Mouse (Mus musculus): Measurements from ENCODE around the gene Grb7. TPM values are rescaled to one million over a fixed set of nuclear protein-coding genes. Genes with fewer than 3 reads are reported as not detected.

Gene Grb7
- 71.0 and 73.7 TPM in 2 replicates for polyA plus RNA-seq (2015; fragmentation: Nextera tagmentation; extraction: Ambion mirVana)

GRCm38 (mm10) chr11:98446213-98446561 lies at the start of gene Grb7:
Grb7 (plus strand) TSS chr11:98446394.
- no peaks in the 10 kb centered on the region for H3K36me3 ChIP-seq
- no peaks in the 10 kb centered on the region; the same call in 1 of the 2 replicates for H3K9me3 ChIP-seq
- peaks cover 2% of the 10 kb centered on the region; the same call in 1 of the 2 replicates for H3K27me3 ChIP-seq (replicated peaks)
- peak within 1 kb of the TSS; percentile 46 for H3K4me3 ChIP-seq (replicated peaks)
- no peak; the same call in 1 of the 2 replicates for ATAC-seq
- H3K4me2 ChIP-seq (replicated peaks) = peak within 1 kb of the TSS; percentile 51
- peak within 1 kb of the TSS; percentile 94 for H3K27ac ChIP-seq
- H3K9ac ChIP-seq = peak within 1 kb of the TSS; percentile 62
- H3K4me1 ChIP-seq (replicated peaks) = peaks cover 21% of the 10 kb centered on the region; the same call in 1 of the 2 replicates
- WGBS = 12% methylated on average over 5 of the region's 5 CpGs

GRCm38 (mm10) chr11:98397946-98398345 lies 48.2 kb upstream of the Grb7 start:
- Histone ChIP-seq H3K9me3 (no peaks in the 10 kb centered on the region), H3K4me2 (replicated peaks) (no peak overlapping the region), H3K4me1 (replicated peaks) (peaks cover 24% of the 10 kb centered on the region), H3K36me3 (0 out of 2 replicates have a peak, but pooled peaks cover 4% of the 10 kb centered on the region), H3K4me3 (replicated peaks) (no peak overlapping the region), H3K9ac (no peak overlapping the region), H3K27me3 (replicated peaks) (no peaks in the 10 kb centered on the region), H3K27ac (no peak overlapping the region)
- WGBS = 90% methylated on average over 7 of the region's 7 CpGs
- ATAC-seq = no peak

DNA sequence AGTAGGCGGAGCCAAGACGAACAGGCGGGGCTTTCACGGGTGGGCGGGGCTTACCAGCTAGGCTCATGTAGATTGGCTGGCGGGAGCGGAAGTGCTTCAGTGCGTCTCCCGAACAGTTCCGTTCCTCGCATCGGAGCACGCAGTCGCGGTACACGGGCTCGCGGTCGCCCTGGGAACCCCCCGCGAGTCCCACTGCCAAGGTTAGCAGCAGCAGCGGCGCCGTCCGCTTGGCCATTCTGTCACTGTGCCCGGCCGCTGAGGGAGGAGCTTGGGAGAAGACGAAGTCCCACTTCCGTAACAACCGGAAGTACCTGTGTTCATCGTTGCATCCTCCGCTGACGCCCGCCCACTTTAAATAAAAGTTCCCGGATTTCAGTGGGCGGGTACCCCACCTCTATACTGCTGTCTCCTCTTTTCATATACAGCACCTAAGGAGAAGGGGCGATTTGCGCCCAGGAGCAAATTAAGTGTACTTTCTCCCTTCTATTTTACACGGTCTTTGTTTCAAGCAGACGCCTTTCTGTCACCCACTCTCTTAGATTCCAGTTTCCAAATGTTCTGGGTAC lies 46.0 kb upstream of the Grb7 start, which contains the start of gene Pgap3:
TSS of gene Pgap3 (minus strand) at position 330 of the 566 bp plus-strand sequence.
- no peaks in the 10 kb centered on the region for H3K27me3 ChIP-seq (replicated peaks)
- H3K9me3 ChIP-seq = no peaks in the 10 kb centered on the region
- ATAC-seq = peak; percentile 86
- peaks cover 5% of the 10 kb centered on the region for H3K4me1 ChIP-seq (replicated peaks)
- under 1% methylated on average over 40 of the region's 40 CpGs for WGBS
- peak within 1 kb of the TSS; percentile 64 for H3K4me2 ChIP-seq (replicated peaks)
- peak within 1 kb of the TSS; percentile 99 for H3K27ac ChIP-seq
- H3K4me3 ChIP-seq (replicated peaks) = peak within 1 kb of the TSS; percentile 71
- H3K9ac ChIP-seq = peak within 1 kb of the TSS; percentile 82
- 0 out of 2 replicates have a peak, but pooled peaks cover 4% of the 10 kb centered on the region for H3K36me3 ChIP-seq

- peak; percentile 76 for ATAC-seq
- 0 out of 2 replicates have a peak, but pooled peaks cover 4% of the 10 kb centered on the region for H3K36me3 ChIP-seq
- peak overlapping the region; percentile 71 for H3K4me3 ChIP-seq (replicated peaks)
- H3K27me3 ChIP-seq (replicated peaks) = no peaks in the 10 kb centered on the region
- WGBS = 45% methylated on average over 3 of the region's 3 CpGs
- peak overlapping the region; percentile 82 for H3K9ac ChIP-seq
- H3K9me3 ChIP-seq = no peaks in the 10 kb centered on the region
- peak overlapping the region; percentile 99 for H3K27ac ChIP-seq
- H3K4me2 ChIP-seq (replicated peaks) = peak overlapping the region; percentile 64
- H3K4me1 ChIP-seq (replicated peaks) = peaks cover 5% of the 10 kb centered on the region
These were observed 45.4 kb upstream of the Grb7 start for GRCm38 (mm10) chr11:98400816-98401215.

DNA sequence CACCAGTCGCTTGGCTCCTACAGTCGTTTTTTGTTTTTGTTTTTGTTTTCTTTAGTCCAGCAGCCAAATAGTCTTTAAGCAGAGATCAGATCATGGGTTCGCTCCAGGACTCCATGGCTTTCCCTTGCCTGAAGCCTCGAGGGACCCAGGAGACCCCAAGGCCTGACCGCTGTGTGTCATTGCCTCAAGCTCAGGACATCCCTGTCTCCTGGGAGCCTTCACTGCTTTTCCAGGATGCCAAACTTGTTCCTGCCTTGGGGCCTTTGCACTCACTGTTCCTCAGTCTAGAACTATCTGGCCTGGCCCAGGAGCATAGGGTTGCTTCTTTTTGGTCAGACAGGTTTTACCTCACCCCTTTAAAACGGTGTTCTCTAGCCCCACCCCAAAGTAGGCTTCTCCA lies 39.6 kb upstream of the Grb7 start:
- no peak for ATAC-seq
- Histone ChIP-seq H3K4me3 (replicated peaks) (no peak overlapping the region), H3K27me3 (replicated peaks) (no peaks in the 10 kb centered on the region), H3K36me3 (no peaks in the 10 kb centered on the region), H3K9ac (no peak overlapping the region), H3K4me2 (replicated peaks) (no peak overlapping the region), H3K27ac (no peak overlapping the region), H3K9me3 (no peaks in the 10 kb centered on the region), H3K4me1 (replicated peaks) (peaks cover 13% of the 10 kb centered on the region)
- WGBS = 80% methylated on average over 6 of the region's 6 CpGs

DNA sequence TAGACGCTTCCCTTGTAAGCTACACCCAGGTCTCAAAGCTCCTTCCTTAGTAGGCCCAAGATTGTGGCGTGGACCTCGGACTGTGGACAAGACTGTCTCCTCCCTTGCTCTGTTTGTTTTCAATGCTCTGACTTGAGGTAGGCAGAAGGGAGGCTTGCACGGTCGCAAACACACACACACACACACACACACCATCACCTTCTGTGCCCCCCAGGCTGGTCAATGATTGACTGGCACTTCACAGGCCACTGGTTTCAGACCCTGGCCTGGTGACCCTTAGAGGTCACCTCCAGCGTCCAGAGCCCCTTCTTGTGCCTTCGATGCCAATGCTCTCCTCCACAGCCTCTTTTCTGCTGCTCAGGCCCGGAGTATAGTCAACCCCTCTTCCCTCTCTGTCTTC lies 37.3 kb upstream of the Grb7 start:
- Histone ChIP-seq H3K9me3 (no peaks in the 10 kb centered on the region), H3K4me1 (replicated peaks) (peaks cover 23% of the 10 kb centered on the region), H3K36me3 (no peaks in the 10 kb centered on the region), H3K27ac (peak overlapping the region; percentile 74), H3K27me3 (replicated peaks) (no peaks in the 10 kb centered on the region), H3K9ac (peak overlapping the region; percentile 3; the same call in 1 of the 2 replicates), H3K4me2 (replicated peaks) (peak overlapping the region; percentile 45), H3K4me3 (replicated peaks) (no peak overlapping the region)
- peak; percentile 20; the same call in 1 of the 2 replicates for ATAC-seq
- WGBS = 32% methylated on average over 8 of the region's 8 CpGs

GRCm38 (mm10) chr11:98409341-98409822 lies 36.8 kb upstream of the Grb7 start:
- ATAC-seq = 0 out of 2 replicates have a peak, but pooled peaks have one; percentile 23
- Histone ChIP-seq H3K27ac (peak overlapping the region; percentile 74; the same call in 1 of the 2 replicates), H3K4me3 (replicated peaks) (0 out of 2 replicates have a peak overlapping the region, but pooled peaks have one; percentile 5), H3K9ac (peak overlapping the region; percentile 3; the same call in 1 of the 2 replicates), H3K27me3 (replicated peaks) (no peaks in the 10 kb centered on the region), H3K9me3 (no peaks in the 10 kb centered on the region), H3K4me2 (replicated peaks) (peak overlapping the region; percentile 45), H3K36me3 (no peaks in the 10 kb centered on the region), H3K4me1 (replicated peaks) (peaks cover 28% of the 10 kb centered on the region)
- WGBS = 4% methylated on average over 10 of the region's 10 CpGs

DNA sequence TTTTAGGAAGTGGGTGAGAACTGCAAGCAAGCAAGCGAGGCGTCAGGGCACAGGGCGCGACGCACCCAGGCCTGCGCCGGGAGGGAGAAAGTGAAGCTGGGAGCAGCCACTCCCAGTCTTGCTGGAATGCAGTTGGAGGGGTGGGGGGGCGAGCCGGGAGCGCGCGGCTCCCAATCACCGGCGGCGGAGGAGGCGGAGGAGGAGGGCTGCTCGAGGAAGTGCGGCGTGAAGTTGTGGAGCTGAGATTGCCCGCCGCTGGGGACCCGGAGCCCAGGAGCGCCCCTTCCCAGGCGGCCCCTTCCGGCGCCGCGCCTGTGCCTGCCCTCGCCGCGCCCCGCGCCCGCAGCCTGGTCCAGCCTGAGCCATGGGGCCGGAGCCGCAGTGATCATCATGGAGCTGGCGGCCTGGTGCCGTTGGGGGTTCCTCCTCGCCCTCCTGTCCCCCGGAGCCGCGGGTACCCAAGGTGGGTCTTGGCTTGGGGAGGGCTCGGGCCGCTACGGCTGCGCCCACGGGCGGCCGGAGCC lies 33.9 kb upstream of the Grb7 start, which contains the start of gene Erbb2:
TSS of gene Erbb2 (plus strand) at position 198 of the 524 bp plus-strand sequence.
- peak within 1 kb of the TSS; percentile 97 for H3K9ac ChIP-seq
- H3K4me1 ChIP-seq (replicated peaks) = peaks cover 50% of the 10 kb centered on the region
- H3K4me3 ChIP-seq (replicated peaks) = peak within 1 kb of the TSS; percentile 87
- H3K9me3 ChIP-seq = no peaks in the 10 kb centered on the region
- no peaks in the 10 kb centered on the region for H3K27me3 ChIP-seq (replicated peaks)
- H3K27ac ChIP-seq = peak within 1 kb of the TSS; percentile 96
- ATAC-seq = peak; percentile 85
- whole genome bisulfite sequencing = under 1% methylated on average over 47 of the region's 49 CpGs
- 0 out of 2 replicates have a peak, but pooled peaks cover 3% of the 10 kb centered on the region for H3K36me3 ChIP-seq
- H3K4me2 ChIP-seq (replicated peaks) = peak within 1 kb of the TSS; percentile 74

- Histone ChIP-seq H3K4me3 (replicated peaks) (peak overlapping the region; percentile 87), H3K9me3 (no peaks in the 10 kb centered on the region), H3K27ac (peak overlapping the region; percentile 96), H3K36me3 (0 out of 2 replicates have a peak, but pooled peaks cover 3% of the 10 kb centered on the region), H3K4me2 (replicated peaks) (peak overlapping the region; percentile 74), H3K9ac (peak overlapping the region; percentile 97), H3K27me3 (replicated peaks) (no peaks in the 10 kb centered on the region), H3K4me1 (replicated peaks) (peaks cover 52% of the 10 kb centered on the region)
- ATAC-seq = no peak; the same call in none of the 2 replicates
- whole genome bisulfite sequencing = under 1% methylated on average over 40 of the region's 40 CpGs
These were observed 33.3 kb upstream of the Grb7 start for GRCm38 (mm10) chr11:98412797-98413301.

- Histone ChIP-seq H3K4me1 (replicated peaks) (peaks cover 56% of the 10 kb centered on the region), H3K9me3 (no peaks in the 10 kb centered on the region), H3K4me3 (replicated peaks) (peak overlapping the region; percentile 87), H3K27me3 (replicated peaks) (no peaks in the 10 kb centered on the region), H3K36me3 (0 out of 2 replicates have a peak, but pooled peaks cover 3% of the 10 kb centered on the region), H3K9ac (peak overlapping the region; percentile 97), H3K4me2 (replicated peaks) (peak overlapping the region; percentile 74), H3K27ac (peak overlapping the region; percentile 62)
- 10% methylated on average over 7 of the region's 7 CpGs for WGBS
- ATAC-seq = no peak
These were observed 32.5 kb upstream of the Grb7 start for GRCm38 (mm10) chr11:98413731-98414130.

DNA sequence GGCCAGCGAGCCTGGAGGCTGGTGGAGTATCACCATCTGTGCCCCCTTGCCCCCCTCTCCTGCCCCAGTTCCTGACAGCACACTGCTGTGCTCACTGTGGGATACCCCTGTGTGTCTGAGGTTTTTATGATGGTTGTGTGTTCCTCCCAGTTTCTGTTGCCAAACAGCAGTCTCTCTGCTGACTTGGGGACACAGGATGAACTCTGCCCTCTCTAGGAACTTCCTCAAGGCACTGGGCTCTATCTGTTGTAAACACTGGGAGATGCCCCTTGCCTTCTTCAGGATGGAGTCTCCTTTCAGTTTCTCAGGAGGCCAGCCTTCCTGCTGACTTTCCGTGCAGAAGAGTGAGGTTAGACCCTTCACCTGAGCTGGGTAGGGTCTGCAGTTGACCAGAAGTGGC lies 32.0 kb upstream of the Grb7 start:
- Histone ChIP-seq H3K27ac (peak overlapping the region; percentile 62), H3K4me1 (replicated peaks) (peaks cover 53% of the 10 kb centered on the region), H3K9ac (no peak overlapping the region), H3K36me3 (0 out of 2 replicates have a peak, but pooled peaks cover 3% of the 10 kb centered on the region), H3K4me2 (replicated peaks) (peak overlapping the region; percentile 74), H3K4me3 (replicated peaks) (peak overlapping the region; percentile 87), H3K9me3 (no peaks in the 10 kb centered on the region), H3K27me3 (replicated peaks) (no peaks in the 10 kb centered on the region)
- ATAC-seq = peak; percentile 15
- 13% methylated on average over 2 of the region's 2 CpGs for WGBS

GRCm38 (mm10) chr11:98417074-98417473 lies 29.1 kb upstream of the Grb7 start:
- Histone ChIP-seq H3K4me3 (replicated peaks) (no peak overlapping the region), H3K27me3 (replicated peaks) (no peaks in the 10 kb centered on the region), H3K9ac (no peak overlapping the region), H3K9me3 (no peaks in the 10 kb centered on the region), H3K4me1 (replicated peaks) (peaks cover 42% of the 10 kb centered on the region), H3K27ac (no peak overlapping the region), H3K36me3 (peaks cover 13% of the 10 kb centered on the region; the same call in 1 of the 2 replicates), H3K4me2 (replicated peaks) (no peak overlapping the region)
- WGBS = 58% methylated on average over 1 of the region's 1 CpGs
- no peak for ATAC-seq

Data from intestine, embryonic 15.5 days (tissue).